Mouse (Mus musculus) forebrain, embryonic 13.5 days (tissue): Measurements from ENCODE around the gene Dnm3. TPM values are rescaled to one million over a fixed set of nuclear protein-coding genes. Genes with fewer than 3 reads are reported as not detected.

Experiments
- ATAC-seq: fragments of 200-750 bp; cut with Nextera tagmentation; 2 replicates; pipeline ENCODE4 v1.8.0; 2017
- H3K27ac ChIP-seq: fragments of 300-500 bp; sonication (generic); 2 replicates; pipeline ENCODE4 v1.5.1; 2015; ENCODE audit warnings: inconsistent platforms, mild to moderate bottlenecking, moderate library complexity
- H3K27me3 ChIP-seq: fragments of 300-500 bp; sonication (generic); 2 replicates; pipeline ENCODE4 v1.6.1; 2015; ENCODE audit warnings: mild to moderate bottlenecking, inconsistent platforms
- H3K36me3 ChIP-seq: fragments of 300-500 bp; sonication (generic); 2 replicates; pipeline ENCODE4 v1.6.1; 2015; ENCODE audit warnings: mild to moderate bottlenecking, inconsistent platforms; ENCODE audit not compliant: poor library complexity, severe bottlenecking
- H3K4me1 ChIP-seq: fragments of 300-500 bp; sonication (generic); 2 replicates; pipeline ENCODE4 v1.6.1; 2015; ENCODE audit warnings: inconsistent platforms
- H3K4me2 ChIP-seq: fragments of 300-500 bp; sonication (generic); 2 replicates; pipeline ENCODE4 v1.6.1; 2015; ENCODE audit warnings: inconsistent platforms, mild to moderate bottlenecking, moderate library complexity
- H3K4me3 ChIP-seq: fragments of 300-500 bp; sonication (generic); 2 replicates; pipeline ENCODE4 v1.5.1; 2015; ENCODE audit warnings: mild to moderate bottlenecking, inconsistent platforms
- H3K9ac ChIP-seq: fragments of 300-500 bp; sonication (generic); 2 replicates; pipeline ENCODE4 v1.6.1; 2015; ENCODE audit warnings: mild to moderate bottlenecking, inconsistent platforms
- H3K9me3 ChIP-seq: fragments of 300-500 bp; sonication (generic); replicated peaks from 2 replicates; pipeline ENCODE4 v1.6.1; 2016; ENCODE audit warnings: inconsistent platforms
- WGBS: fragments of 180-500 bp; shearing (Covaris S2); methylation state at CpG from one replicate; pipeline ENCODE4 v1.1.7; 2015; 5-methylcytosine and 5-hydroxymethylcytosine counted together
- polyA plus RNA-seq: library from polyadenylated mRNA; unstranded; fragments of >200 nt; fragmentation: Nextera tagmentation; extraction: Ambion mirVana; gene quantifications from 2 replicates; pipeline ENCODE4 v1.2.1, GENCODE M21; 2015

Dnm3 gene
- 15.1 and 16.7 TPM in 2 replicates for polyA plus RNA-seq

DNA sequence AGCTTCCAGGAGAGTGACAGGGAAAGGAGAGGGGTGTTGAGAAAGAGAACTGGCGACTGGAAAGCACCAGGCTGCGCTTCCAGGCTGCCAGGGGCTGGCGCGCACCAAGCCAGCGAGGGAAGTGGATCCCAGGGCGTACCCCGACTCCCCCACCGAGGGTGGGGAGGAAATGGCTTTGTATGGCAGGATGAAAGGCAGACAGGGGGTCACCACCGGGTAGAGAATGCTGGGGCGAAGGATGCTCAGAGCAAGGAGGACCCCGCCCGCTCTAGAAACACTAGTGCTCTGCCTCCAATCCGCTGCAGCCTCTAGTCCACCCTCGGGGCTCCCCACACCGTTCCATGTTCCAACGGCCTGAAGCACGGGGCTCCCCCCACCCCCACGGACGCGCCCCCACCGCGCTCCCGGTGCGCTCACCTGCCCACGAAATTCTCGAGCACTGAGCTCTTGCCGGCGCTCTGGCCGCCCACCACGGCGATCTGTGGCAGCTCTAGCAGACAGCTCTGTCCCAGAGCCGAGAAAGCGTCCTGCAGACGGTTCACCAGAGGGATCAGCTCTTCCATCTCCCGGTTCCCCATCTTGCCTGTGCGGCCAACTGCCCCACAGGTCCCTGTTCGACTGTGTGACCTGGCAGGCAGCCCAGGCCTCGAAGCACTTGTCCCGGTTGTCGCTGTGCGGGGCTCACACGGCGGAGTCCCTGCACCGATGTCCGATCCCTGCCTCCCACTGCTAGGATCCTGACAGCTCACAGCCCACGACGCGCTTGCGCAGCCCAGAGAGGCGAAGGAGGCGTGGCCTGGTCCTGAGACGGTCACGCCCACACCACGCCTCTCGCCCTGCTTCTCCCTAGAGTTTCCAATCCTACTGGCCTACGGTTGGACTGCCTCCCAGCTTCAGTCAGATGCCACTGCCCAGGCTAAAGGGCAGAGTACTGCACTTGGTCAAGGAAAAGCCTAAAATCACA lies at the start of gene Dnm3:
Gene Dnm3 (minus strand): TSS at position 789 of the 964 bp plus-strand sequence.
- H3K4me3 ChIP-seq, result peak within 1 kb of the TSS; percentile 77
- H3K36me3 ChIP-seq, result no peaks in the 10 kb centered on the region
- peak within 1 kb of the TSS; percentile 93 for H3K4me2 ChIP-seq
- WGBS, result under 1% methylated on average over 53 of the region's 56 CpGs
- peak; percentile 99 for ATAC-seq
- no peaks in the 10 kb centered on the region for H3K9me3 ChIP-seq
- H3K27me3 ChIP-seq, result 0 out of 2 replicates have a peak, but pooled peaks cover 9% of the 10 kb centered on the region
- peak within 1 kb of the TSS; percentile 48; the same call in 1 of the 2 replicates for H3K27ac ChIP-seq
- peaks cover 14% of the 10 kb centered on the region; the same call in 1 of the 2 replicates for H3K4me1 ChIP-seq
- peak within 1 kb of the TSS; percentile 77 for H3K9ac ChIP-seq

DNA sequence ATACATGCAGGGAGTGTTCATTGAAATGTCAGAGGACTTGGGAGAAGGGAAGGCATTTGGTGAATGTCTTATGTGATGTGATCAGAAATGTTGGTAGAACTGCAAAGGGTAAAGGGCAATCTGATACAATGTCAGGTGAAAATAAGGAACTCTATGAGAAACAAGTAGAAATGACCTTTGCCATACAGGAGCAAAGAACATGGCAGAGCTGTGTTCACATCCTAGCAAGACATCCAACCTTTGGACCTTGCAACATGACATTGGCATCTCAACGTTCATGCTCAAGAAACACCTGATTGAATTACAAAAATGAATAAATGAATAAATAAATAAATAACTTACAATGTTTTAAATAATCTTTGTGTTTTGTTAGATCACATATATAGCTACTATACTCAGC lies 37.3 kb upstream of the Dnm3 start:
- H3K27ac ChIP-seq, result no peak overlapping the region
- no peaks in the 10 kb centered on the region for H3K9me3 ChIP-seq
- WGBS, result 84% methylated on average over 1 of the region's 1 CpGs
- no peaks in the 10 kb centered on the region for H3K4me1 ChIP-seq
- no peak overlapping the region for H3K4me2 ChIP-seq
- no peaks in the 10 kb centered on the region for H3K36me3 ChIP-seq
- no peak overlapping the region for H3K9ac ChIP-seq
- no peak for ATAC-seq
- H3K4me3 ChIP-seq, result no peak overlapping the region
- no peaks in the 10 kb centered on the region for H3K27me3 ChIP-seq

DNA sequence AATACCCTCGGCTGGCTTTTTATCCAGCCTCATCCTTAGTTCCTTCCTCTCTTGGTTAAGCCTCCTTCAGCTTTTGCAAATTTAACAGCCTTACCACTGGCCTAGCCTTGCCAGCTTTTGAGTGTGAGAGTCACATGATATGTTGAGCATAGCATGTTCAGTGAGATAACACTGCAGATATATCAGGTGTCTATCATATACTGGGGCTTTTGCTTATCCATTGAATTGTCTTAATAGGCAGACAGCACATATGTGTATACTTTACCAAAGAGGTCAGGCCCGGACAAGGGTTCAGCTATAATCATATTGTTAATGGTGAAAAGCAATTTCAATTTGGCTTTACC lies 32.2 kb upstream of the Dnm3 start:
- 83% methylated on average over 2 of the region's 2 CpGs for WGBS
- no peak for ATAC-seq
- Histone ChIP-seq H3K27ac (no peak overlapping the region), H3K36me3 (no peaks in the 10 kb centered on the region), H3K4me2 (no peak overlapping the region), H3K9me3 (no peaks in the 10 kb centered on the region), H3K4me3 (no peak overlapping the region), H3K9ac (no peak overlapping the region), H3K27me3 (no peaks in the 10 kb centered on the region), H3K4me1 (no peaks in the 10 kb centered on the region)

DNA sequence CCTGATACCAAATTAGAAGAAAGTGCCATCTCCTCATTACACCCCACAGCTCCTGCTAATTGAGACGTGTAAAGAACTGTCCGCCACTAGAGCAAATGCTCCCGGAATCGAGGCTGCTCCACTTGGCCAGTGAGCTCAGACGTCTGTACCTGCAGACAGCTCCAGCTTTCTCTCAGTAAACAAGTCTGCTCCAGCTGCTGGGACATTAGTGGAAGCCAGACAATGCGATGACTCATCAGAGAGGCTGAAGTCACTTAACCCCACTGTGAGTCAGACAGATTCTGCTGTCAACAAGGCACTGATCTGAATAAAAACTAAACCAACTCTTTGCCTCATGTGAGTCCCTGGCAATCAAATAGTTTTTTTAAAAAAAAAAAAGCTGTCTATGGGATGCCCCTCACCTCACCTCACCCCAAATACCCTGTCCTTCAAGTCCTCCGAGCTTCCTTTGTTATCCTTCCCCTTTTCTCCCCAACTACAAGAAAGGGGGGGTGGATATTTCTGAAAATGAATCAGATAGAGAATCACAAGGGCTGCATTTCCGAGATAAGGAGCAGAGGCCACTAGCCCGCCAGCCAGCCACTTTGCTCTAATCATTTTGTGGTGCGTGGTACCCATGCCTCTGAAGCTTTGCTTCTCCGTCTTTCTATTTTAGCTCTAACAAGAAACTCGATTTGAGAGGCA lies 31.6 kb upstream of the Dnm3 start:
- no peaks in the 10 kb centered on the region for H3K9me3 ChIP-seq
- H3K4me1 ChIP-seq, result no peaks in the 10 kb centered on the region
- H3K9ac ChIP-seq, result no peak overlapping the region
- H3K27ac ChIP-seq, result no peak overlapping the region
- 69% methylated on average over 12 of the region's 12 CpGs for WGBS
- H3K36me3 ChIP-seq, result no peaks in the 10 kb centered on the region
- no peak for ATAC-seq
- H3K27me3 ChIP-seq, result no peaks in the 10 kb centered on the region
- no peak overlapping the region for H3K4me3 ChIP-seq
- H3K4me2 ChIP-seq, result no peak overlapping the region

DNA sequence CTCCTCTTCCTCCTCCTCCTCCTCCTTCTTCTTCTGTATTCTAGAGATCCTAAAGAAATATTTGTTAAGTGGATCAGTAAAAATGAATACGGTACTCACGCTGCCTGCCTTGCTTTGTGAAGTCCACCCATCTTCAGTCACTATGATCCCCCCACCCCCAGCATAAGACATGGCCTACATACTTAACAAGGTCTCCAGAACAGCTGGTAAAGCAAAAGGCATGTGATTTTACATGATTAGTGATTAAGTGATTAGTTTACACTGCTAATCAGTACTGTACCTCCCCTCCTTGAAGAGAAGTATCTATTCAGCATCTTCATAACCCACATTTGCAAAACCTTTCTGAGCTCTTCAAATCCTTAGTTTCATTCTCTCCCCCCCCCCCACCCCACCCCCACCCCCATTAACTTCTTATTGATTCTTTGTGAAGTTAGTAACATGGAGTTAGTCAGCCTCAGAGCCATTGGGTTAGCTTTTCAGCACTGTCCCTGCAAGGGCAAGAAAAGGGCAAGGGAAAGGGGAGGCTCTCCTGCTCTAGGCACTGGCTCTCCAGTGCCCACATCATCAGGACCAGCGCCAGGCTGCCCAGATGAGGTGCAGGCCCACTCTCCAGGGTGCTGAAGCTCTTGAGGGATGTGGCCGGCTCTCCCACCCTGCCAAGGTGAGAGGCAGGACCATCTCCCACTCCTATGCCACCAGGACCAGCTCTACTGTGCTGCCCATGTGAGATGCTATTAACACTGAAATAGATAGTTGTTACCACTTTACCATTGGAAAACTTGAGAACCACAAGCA lies 30.6 kb upstream of the Dnm3 start:
- peak; percentile 55; the same call in 1 of the 2 replicates for ATAC-seq
- no peak overlapping the region for H3K4me3 ChIP-seq
- no peaks in the 10 kb centered on the region for H3K9me3 ChIP-seq
- no peaks in the 10 kb centered on the region for H3K27me3 ChIP-seq
- no peak overlapping the region for H3K9ac ChIP-seq
- no peak overlapping the region for H3K27ac ChIP-seq
- no peaks in the 10 kb centered on the region for H3K36me3 ChIP-seq
- 75% methylated on average over 4 of the region's 4 CpGs for WGBS
- H3K4me1 ChIP-seq, result no peaks in the 10 kb centered on the region
- no peak overlapping the region for H3K4me2 ChIP-seq

DNA sequence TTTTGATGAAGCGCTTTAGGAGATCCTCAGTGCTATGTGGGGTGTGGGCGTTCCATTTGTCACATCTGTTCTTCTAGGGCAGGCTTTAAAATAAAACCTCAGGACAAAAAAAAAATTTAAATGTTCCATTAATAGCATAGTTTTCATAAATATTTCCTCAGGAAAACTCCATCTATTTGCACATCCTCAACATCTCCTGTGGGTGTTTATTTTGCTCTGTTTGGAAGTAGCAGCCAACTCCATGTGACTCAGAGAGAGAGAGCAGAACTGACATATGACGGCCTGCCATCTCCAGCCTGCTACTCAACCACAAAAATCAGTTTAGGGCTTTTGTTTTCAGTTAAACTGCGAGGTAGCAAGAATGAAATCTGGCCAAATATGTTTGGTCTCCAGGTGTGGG lies 28.7 kb upstream of the Dnm3 start:
- no peak for ATAC-seq
- no peak overlapping the region for H3K4me2 ChIP-seq
- H3K27ac ChIP-seq, result no peak overlapping the region
- H3K4me1 ChIP-seq, result no peaks in the 10 kb centered on the region
- H3K36me3 ChIP-seq, result no peaks in the 10 kb centered on the region
- H3K9ac ChIP-seq, result no peak overlapping the region
- 87% methylated on average over 4 of the region's 4 CpGs for WGBS
- H3K4me3 ChIP-seq, result no peak overlapping the region
- no peaks in the 10 kb centered on the region for H3K27me3 ChIP-seq
- no peaks in the 10 kb centered on the region for H3K9me3 ChIP-seq

DNA sequence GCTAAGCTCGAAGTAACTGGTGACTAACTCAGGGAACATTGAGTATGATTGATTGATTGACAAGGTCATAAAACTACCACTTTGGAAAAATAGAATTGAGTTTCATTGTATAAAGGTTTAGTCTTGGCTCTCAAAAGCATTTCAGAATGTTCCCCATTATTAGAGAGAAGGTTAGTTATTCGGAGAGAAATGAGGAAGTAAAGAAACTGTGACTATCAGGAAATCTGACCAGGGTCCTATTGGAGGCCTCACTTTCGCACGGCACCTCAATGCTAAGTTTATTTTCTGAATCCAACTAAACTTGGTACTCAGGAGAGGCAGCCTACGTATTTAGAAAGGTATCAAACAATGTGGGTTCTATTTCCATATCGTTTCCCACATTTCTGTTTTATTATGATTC lies 27.8 kb upstream of the Dnm3 start:
- Histone ChIP-seq H3K27me3 (no peaks in the 10 kb centered on the region), H3K4me2 (no peak overlapping the region), H3K4me3 (no peak overlapping the region), H3K4me1 (no peaks in the 10 kb centered on the region), H3K36me3 (no peaks in the 10 kb centered on the region), H3K27ac (no peak overlapping the region), H3K9me3 (no peaks in the 10 kb centered on the region), H3K9ac (no peak overlapping the region)
- WGBS, result 91% methylated on average over 6 of the region's 6 CpGs
- no peak for ATAC-seq

DNA sequence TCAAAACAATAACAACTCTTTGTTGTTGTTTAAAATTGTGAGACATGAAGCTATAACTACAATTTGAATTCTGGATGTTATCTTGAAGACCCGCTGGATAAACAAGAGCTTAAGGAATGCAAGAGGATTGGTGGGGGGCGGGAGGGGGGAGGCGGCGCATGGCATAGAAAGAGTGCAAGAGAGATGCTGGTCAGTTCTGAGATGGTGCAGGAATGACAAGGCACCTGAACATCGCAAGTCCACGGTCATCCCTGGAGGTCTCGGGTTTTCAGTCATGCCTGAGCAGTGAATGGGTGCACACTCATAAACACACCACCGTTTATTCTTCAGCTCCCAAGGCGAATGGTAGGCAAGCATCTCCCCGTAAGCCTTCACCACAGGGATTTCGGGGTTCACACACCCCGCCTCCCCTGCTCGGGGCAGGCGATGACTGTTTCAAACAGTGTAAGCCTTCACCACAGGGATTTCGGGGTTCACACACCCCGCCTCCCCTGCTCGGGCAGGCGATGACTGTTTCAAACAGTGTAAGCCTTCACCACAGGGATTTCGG lies 1.2 kb downstream of the Dnm3 start:
- Histone ChIP-seq H3K9me3 (no peaks in the 10 kb centered on the region), H3K4me1 (peaks cover 14% of the 10 kb centered on the region; the same call in 1 of the 2 replicates), H3K27me3 (0 out of 2 replicates have a peak, but pooled peaks cover 9% of the 10 kb centered on the region), H3K36me3 (no peaks in the 10 kb centered on the region), H3K4me2 (peak overlapping the region; percentile 93), H3K9ac (peak overlapping the region; percentile 77), H3K27ac (no peak overlapping the region), H3K4me3 (peak overlapping the region; percentile 77)
- peak; percentile 8; the same call in 1 of the 2 replicates for ATAC-seq
- under 1% methylated on average over 19 of the region's 19 CpGs for WGBS

DNA sequence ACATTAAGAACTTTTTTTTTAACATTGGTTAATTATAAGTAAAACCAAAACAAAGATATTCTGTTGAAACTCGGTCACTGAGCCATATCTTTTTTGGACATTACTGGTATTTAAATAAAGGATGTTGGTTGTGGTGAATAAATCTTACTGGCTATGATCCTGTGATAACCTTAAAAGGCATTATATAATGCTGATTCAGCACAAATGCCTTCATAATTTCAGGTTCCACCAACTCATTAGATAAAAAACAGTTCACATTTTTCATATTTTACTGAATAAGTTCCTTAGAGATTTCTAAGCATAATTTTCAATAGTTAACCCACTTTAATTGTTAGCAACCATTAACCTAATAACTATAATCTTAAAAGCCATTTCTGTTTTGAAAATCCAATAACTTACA lies 4.9 kb downstream of the Dnm3 start:
- Histone ChIP-seq H3K27ac (no peak overlapping the region), H3K36me3 (no peaks in the 10 kb centered on the region), H3K4me1 (peaks cover 12% of the 10 kb centered on the region; the same call in 1 of the 2 replicates), H3K9ac (no peak overlapping the region), H3K4me2 (no peak overlapping the region), H3K4me3 (no peak overlapping the region), H3K9me3 (no peaks in the 10 kb centered on the region), H3K27me3 (0 out of 2 replicates have a peak, but pooled peaks cover 9% of the 10 kb centered on the region)
- ATAC-seq, result no peak
- WGBS, result 86% methylated on average over 1 of the region's 1 CpGs

DNA sequence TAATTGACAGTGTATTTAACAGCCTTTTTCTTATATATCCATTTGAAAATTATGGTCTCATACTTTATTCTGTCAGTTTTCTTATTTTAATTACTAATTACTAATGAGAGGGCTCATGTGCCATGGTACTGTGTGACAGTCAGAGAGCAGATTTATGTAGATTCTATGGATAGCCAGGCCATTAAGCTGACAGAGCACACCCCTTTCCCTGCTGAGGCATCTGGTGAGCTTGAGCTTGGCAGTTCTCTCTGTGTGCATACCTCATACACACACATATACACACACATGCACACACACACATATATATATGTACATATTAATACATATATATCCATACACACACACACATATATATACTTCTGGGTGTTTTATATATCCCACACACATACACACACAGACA lies 6.7 kb downstream of the Dnm3 start:
- Histone ChIP-seq H3K9ac (no peak overlapping the region), H3K4me1 (peaks cover 5% of the 10 kb centered on the region; the same call in 1 of the 2 replicates), H3K9me3 (no peaks in the 10 kb centered on the region), H3K4me3 (no peak overlapping the region), H3K27ac (no peak overlapping the region), H3K27me3 (0 out of 2 replicates have a peak, but pooled peaks cover 6% of the 10 kb centered on the region), H3K4me2 (no peak overlapping the region), H3K36me3 (no peaks in the 10 kb centered on the region)
- ATAC-seq, result no peak

DNA sequence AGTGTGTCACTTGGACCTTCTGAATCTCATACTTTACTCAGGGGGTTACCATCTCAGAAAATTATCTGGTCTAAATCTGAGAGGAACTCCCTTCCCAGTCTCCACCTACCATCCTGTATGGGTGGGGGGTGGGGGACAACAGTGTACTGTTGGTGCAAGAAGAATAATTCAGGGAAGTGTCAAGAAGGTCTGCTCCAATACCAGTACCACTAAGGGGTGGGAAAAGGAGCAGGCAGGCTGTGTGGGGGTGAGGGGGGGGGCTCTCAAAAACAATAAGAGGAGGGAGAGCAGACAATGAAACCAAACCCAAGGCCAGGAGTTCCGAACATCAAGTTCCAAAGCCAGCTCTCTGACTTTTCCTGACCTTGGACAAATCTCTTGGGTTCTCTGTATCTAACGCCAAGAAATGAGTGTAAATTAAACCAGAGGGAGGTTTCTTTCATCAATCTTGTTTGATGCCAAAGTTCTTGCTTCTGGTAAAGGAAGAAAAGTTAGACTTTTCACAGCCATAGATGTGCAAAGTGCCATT lies 8.0 kb downstream of the Dnm3 start:
- ATAC-seq, result no peak
- Histone ChIP-seq H3K4me1 (peaks cover 5% of the 10 kb centered on the region; the same call in 1 of the 2 replicates), H3K4me2 (no peak overlapping the region), H3K27me3 (0 out of 2 replicates have a peak, but pooled peaks cover 4% of the 10 kb centered on the region), H3K9me3 (no peaks in the 10 kb centered on the region), H3K4me3 (no peak overlapping the region), H3K36me3 (no peaks in the 10 kb centered on the region), H3K9ac (no peak overlapping the region), H3K27ac (no peak overlapping the region)
- 86% methylated on average over 2 of the region's 2 CpGs for WGBS
